Mouse (Mus musculus): ENCODE results near the gene Olfr141. TPM values are rescaled to one million over a fixed set of nuclear protein-coding genes. Genes with fewer than 3 reads are reported as not detected.

The Olfr141 gene
- not detected for polyA plus RNA-seq (2017; shearing (Covaris generic))

- no peak for ATAC-seq
Measured at GRCm38 (mm10) chr2:86809918-86810317, at the start of gene Olfr141. Gene Olfr141 (minus strand): TSS chr2:86810018.

- no peak for ATAC-seq
Measured at GRCm38 (mm10) chr2:86851596-86851995, 41.8 kb upstream of the Olfr141 start, which contains the start of gene Olfr1095. Gene Olfr1095 (minus strand): TSS chr2:86851696.

- no peak for ATAC-seq
Measured at GRCm38 (mm10) chr2:86824363-86824762, 14.5 kb upstream of the Olfr141 start, which contains the start of gene Olfr1094. Gene Olfr1094 (plus strand): TSS chr2:86824663.

GRCm38 (mm10) chr2:86782179-86782578, 27.6 kb downstream of the Olfr141 start, which contains the start of gene Olfr1093:
Gene Olfr1093 (plus strand): TSS chr2:86782479.
- ATAC-seq, result no peak

GRCm38 (mm10) chr2:86761050-86761449, 48.8 kb downstream of the Olfr141 start:
- ATAC-seq, result no peak

- no peak for ATAC-seq
Measured at GRCm38 (mm10) chr2:86758893-86759292, 50.9 kb downstream of the Olfr141 start, which contains the start of gene Olfr1090. Gene Olfr1090 (minus strand): TSS chr2:86758993.

Other genes with a start within 250 kb of the Olfr141 start
- gene Olfr1082, start 211.1 kb downstream of the Olfr141 start, polyA plus RNA-seq (2017; shearing (Covaris generic)), result not detected
- not detected for gene Olfr1084, start 170.3 kb downstream of the Olfr141 start, polyA plus RNA-seq (2017; shearing (Covaris generic))
- not detected for gene Olfr1085, start 148.0 kb downstream of the Olfr141 start, polyA plus RNA-seq (2017; shearing (Covaris generic))
- not detected for gene Olfr1086, start 129.9 kb downstream of the Olfr141 start, polyA plus RNA-seq (2017; shearing (Covaris generic))
- gene Olfr1087, start 111.6 kb downstream of the Olfr141 start, polyA plus RNA-seq (2017; shearing (Covaris generic)), result not detected
- gene Olfr1089, start 76.3 kb downstream of the Olfr141 start, polyA plus RNA-seq (2017; shearing (Covaris generic)), result not detected
- not detected for gene Olfr1090, start 51.0 kb downstream of the Olfr141 start, polyA plus RNA-seq (2017; shearing (Covaris generic))
- gene Olfr1093, start 27.5 kb downstream of the Olfr141 start, polyA plus RNA-seq (2017; shearing (Covaris generic)), result not detected
- gene Olfr1094, start 14.6 kb upstream of the Olfr141 start, polyA plus RNA-seq (2017; shearing (Covaris generic)), result not detected
- not detected for gene Olfr1095, start 41.7 kb upstream of the Olfr141 start, polyA plus RNA-seq (2017; shearing (Covaris generic))
- gene Gm13723, start 64.8 kb upstream of the Olfr141 start, polyA plus RNA-seq (2017; shearing (Covaris generic)), result not detected
- not detected for gene Olfr1097, start 82.2 kb upstream of the Olfr141 start, polyA plus RNA-seq (2017; shearing (Covaris generic))
- gene Olfr1098, start 114.5 kb upstream of the Olfr141 start, polyA plus RNA-seq (2017; shearing (Covaris generic)), result not detected
- gene Olfr1099, start 150.7 kb upstream of the Olfr141 start, polyA plus RNA-seq (2017; shearing (Covaris generic)), result not detected
- not detected for gene Olfr1100, start 169.9 kb upstream of the Olfr141 start, polyA plus RNA-seq (2017; shearing (Covaris generic))
- gene Olfr1101, start 181.2 kb upstream of the Olfr141 start, polyA plus RNA-seq (2017; shearing (Covaris generic)), result not detected
- not detected for gene Olfr1102, start 188.4 kb upstream of the Olfr141 start, polyA plus RNA-seq (2017; shearing (Covaris generic))
- gene Olfr1104, start 217.1 kb upstream of the Olfr141 start, polyA plus RNA-seq (2017; shearing (Covaris generic)), result not detected
- not detected for gene Olfr1105, start 226.5 kb upstream of the Olfr141 start, polyA plus RNA-seq (2017; shearing (Covaris generic))
- gene Olfr1106, start 242.3 kb upstream of the Olfr141 start, polyA plus RNA-seq (2017; shearing (Covaris generic)), result not detected